In genomic region chr19:42278461-42278860, GRCm38 (mm10) we compare ENCODE assay signal across 23 mouse cellular contexts. TPM values are rescaled to one million over a fixed set of nuclear protein-coding genes. Genes with fewer than 3 reads are reported as not detected.
"Had no signal": no experiment of that assay in that cellular context is flagged by ENCODE, and none has a peak within 500 bp of the region (broad histone marks: within the 10 kb centered on the region; RNA-seq: fewer than 3 reads in every experiment).

No protein-coding gene starts in this region.

- H3K4me1 ChIP-seq: neural tube, embryonic 15.5 days; stomach, embryonic 15.5 days had no signal

- DNase-seq: lung, adult 18-20 months; lung, embryonic 14.5 days; lung, postnatal 10 days; lung, postnatal 4 days; midbrain, embryonic 14.5 days; retina, postnatal 1 day; right cerebral cortex, adult 18-20 months; right cerebral cortex, postnatal 25 days; right cerebral cortex, postnatal 4 days; thymus, adult 2 months; thymus, postnatal 25 days; thymus, postnatal 4 days had no signal

- H3K27me3 ChIP-seq: midbrain, embryonic 12.5 days; neural tube, embryonic 13.5 days; neural tube, embryonic 15.5 days; stomach, embryonic 15.5 days had no signal

- ATAC-seq: midbrain, embryonic 16.5 days had no signal

- H3K27ac ChIP-seq: midbrain, embryonic 10.5 days; midbrain, embryonic 12.5 days; neural tube, embryonic 13.5 days; neural tube, embryonic 15.5 days; stomach, embryonic 15.5 days; stomach, postnatal 0 days had no signal

- H3K9me3 ChIP-seq: midbrain, embryonic 10.5 days; midbrain, embryonic 12.5 days; neural tube, embryonic 13.5 days; neural tube, embryonic 15.5 days; stomach, embryonic 15.5 days had no signal

- H3K36me3 ChIP-seq: midbrain, embryonic 10.5 days; midbrain, embryonic 12.5 days; neural tube, embryonic 13.5 days; neural tube, embryonic 15.5 days; stomach, embryonic 15.5 days had no signal

- H3K4me3 ChIP-seq: midbrain, embryonic 10.5 days; midbrain, embryonic 12.5 days; myocyte; neural tube, embryonic 13.5 days; neural tube, embryonic 15.5 days; stomach, embryonic 15.5 days had no signal

- H3K4me2 ChIP-seq: lung, embryonic 14.5 days; midbrain, embryonic 12.5 days; neural tube, embryonic 13.5 days; neural tube, embryonic 15.5 days; stomach, embryonic 15.5 days had no signal

- H3K9ac ChIP-seq: lung, embryonic 14.5 days; midbrain, embryonic 12.5 days; neural tube, embryonic 13.5 days; neural tube, embryonic 15.5 days; stomach, embryonic 15.5 days had no signal

RNA-seq across cellular contexts. Expression of gene Golga7b, which starts 31.1 kb away (rescaled TPM):
- total RNA-seq: megakaryocyte, adult 5-6 weeks; megakaryocyte-erythroid progenitor cell, adult 5-6 weeks had no signal
- polyA plus RNA-seq: lung, embryonic 14.5 days; spleen, adult 2 months had no signal
